Mouse (Mus musculus): ENCODE results near the gene BC049762.
A peak's percentile ranks its signal among the peaks of the same experiment; 100 is the strongest.

BC049762 gene

DNA sequence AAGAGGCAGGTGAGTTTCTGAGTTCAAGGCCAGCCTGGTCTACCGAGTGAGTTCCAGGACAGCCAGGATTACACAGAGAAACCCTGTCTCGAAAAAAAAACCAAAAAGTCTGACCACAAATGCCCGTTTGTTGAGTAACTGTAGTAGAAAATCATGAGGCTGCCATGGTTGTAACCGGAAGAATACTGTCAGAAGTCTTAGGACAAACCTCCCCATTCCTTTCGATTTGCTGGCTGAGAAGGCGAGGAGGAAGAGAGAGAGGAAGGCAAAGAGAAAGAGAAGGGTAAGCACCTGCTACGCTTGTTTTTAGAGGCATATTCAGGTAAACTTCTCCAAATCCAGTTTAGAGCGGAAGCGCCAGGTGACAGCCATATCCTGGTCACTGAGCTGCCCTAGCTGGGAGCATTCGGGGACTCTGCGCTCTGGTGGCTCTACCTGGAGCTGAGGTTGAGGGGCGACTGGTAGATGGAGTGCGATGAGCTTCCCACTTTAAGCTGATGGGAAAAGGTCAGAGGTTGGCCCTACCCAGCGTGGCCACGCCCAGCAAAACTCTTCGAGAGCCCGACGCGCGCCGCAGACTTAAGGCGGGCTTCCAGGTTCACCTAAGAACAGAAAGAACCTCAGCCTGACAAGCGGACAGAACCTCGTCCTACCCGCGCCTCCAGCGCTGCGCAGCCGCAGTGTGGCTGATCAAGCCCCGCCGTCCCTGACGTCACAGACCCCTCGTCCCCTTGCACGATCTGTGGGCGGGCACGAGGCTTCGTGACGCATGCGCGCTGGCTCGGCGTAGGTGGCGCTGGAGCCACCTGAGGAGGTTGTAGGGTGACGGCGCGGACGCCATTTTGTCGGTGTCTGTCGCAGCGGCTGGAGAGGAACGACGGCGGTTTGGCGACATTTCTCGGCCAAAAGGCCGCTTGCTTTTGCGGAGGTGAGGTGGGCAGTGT, at the start of gene BC049762:
TSS of gene BC049762 (minus strand) at position 705 of the 944 bp plus-strand sequence.
- DNase-seq = peak; percentile 99

GRCm38 (mm10) chr11:51311846-51312245, 49.0 kb upstream of the BC049762 start:
- DNase-seq = no peak

DNA sequence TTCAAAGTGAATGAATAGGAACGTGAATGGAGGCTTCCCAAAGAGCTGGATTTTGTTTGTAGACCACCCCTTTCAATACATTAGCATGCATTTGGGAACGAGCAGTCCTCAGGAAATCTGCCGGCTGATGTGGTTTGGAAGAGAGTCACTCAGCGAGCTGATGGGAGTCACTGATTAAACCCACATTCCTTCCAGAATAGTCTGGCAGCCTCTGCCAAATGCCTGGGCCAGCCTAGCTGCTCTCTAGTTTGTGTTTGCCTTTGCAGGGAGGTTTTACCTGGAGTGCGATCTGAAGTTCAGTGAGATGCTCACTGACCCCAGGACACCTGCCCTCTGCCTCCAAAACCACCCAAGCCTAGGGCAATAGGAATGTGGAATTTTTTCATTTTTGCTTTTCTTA, 45.5 kb upstream of the BC049762 start:
- no peak for DNase-seq

- no peak for DNase-seq
These were observed 41.2 kb upstream of the BC049762 start for GRCm38 (mm10) chr11:51303981-51304553.

GRCm38 (mm10) chr11:51302396-51302795, 39.5 kb upstream of the BC049762 start:
- DNase-seq = no peak

- DNase-seq = no peak
These were observed 35.8 kb upstream of the BC049762 start for GRCm38 (mm10) chr11:51298691-51299090.

DNA sequence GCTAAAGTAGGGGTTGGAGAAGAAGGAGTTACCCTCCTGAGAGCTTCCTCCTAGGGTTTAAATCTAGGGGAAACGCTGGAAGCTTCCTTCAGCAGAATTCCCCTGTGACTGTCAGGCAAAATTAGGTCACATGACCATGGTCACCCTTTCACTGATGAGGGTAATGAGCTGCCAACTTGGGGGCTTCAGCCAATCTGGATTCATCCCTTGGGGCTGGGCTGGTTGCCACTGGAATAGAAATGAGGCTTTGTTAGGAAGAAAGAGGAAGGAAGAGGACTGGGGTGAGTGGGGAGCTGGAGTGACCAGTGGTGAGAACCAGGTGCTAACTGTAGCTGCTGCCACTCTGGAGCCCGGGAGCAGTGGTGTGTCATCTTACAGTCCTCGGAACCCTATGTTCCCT, 32.9 kb upstream of the BC049762 start:
- no peak for DNase-seq

DNA sequence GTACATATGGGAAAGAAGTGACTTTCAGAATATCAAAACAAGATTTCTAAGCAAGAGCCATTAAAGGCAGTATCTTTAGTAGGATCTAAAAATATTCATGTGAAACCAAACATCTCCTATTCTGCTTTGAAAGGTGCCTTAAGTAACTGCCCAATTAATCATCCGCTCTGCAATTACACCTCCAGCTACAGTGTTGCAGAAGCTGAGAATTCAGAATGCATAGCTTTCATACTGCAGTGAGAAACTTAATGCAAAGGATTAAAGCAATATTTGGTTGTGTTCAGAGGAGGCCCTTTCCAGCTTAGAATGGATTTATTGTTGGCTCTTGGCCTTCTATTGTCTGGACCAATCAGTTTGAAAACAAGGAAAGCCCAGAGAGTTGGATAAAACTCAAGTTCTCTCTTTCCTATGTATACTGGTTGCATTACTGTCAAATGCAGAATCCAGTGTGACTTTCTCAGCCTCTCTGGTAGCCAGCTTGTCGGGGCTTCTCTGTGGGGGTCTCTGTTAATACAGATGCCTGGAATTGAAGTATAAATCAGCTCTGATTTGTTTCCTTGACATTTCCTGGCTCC, 31.2 kb upstream of the BC049762 start:
- no peak for DNase-seq

- DNase-seq = peak; percentile 5
These were observed 27.5 kb upstream of the BC049762 start for GRCm38 (mm10) chr11:51290066-51290955.

DNA sequence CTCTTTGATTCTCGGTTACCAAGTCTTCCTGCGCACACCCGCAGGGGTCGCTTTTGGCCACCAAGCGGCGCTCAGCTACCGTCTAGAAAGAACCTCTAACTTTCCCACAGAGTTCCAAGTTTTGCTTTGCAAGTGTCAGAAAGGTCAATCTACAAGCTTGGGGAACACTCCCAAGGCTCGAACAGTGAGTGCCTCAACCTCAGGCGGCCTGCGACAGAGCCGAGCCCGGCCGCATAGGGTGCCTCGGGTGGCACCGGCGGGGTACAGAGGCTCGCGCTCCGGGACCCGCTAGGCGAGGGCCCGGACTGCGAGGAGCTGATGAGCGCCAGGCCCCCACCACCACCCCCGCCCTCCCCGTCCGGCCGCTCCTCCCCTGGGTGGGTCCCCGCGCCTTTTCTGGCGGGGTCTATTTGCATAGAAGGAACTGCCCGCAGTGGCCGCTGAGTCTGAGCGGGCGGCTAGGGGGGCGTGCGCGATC, 26.8 kb upstream of the BC049762 start, which contains the start of gene Col23a1:
TSS of gene Col23a1 (plus strand) at position 357 of the 478 bp plus-strand sequence.
- DNase-seq = peak; percentile 4 to 5

- no peak for DNase-seq
These were observed 11.6 kb upstream of the BC049762 start for GRCm38 (mm10) chr11:51274418-51274817.

DNA sequence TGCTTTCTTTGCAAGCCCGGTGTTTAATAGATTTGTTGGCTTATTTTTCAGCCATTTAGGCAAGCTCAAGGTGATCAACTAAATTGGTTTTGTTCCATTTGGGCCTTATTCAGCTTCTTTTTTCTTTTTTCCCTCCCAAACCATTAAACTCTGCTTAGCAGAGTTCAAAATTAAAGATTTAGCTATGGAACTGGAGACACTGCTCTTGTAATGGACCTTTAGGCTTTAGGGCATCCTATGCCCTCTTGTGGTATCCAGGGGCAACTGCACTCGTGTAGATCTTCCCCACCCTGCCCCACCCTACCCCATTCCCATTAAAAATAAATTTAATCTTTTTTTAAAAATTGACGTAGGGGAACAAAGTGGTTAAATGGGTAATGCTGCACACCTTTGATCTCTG, 2.5 kb upstream of the BC049762 start:
- no peak for DNase-seq

DNA sequence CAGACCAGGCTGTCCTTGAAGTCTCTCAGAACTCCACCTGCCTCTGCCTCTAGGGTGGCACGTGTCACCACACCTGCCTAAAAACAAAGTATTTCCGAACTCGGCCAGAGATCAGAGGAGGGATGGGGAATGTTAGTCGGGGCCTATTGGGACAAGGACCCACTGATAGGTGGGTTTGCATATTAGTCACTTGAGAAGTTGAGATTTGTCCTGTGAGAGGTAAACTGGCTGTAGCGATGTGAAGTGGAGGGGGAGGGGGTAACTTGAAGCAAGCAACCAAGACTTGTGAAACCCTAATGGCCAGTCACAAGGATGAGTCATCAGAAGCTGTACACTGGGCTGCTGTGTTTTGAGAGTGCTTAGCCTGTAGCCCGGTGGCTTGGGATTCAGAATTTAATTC, 1.5 kb upstream of the BC049762 start:
- peak; percentile 6 to 26 for DNase-seq

- DNase-seq = no peak
These were observed 513 bp upstream of the BC049762 start for GRCm38 (mm10) chr11:51263286-51263831.

GRCm38 (mm10) chr11:51261680-51262219, 1.1 kb downstream of the BC049762 start, which contains the start of gene Clk4:
Clk4 (plus strand) TSS chr11:51261730.
- no peak for DNase-seq

GRCm38 (mm10) chr11:51257006-51257405, 5.8 kb downstream of the BC049762 start:
- no peak for DNase-seq

- no peak for DNase-seq
These were observed 19.9 kb downstream of the BC049762 start for GRCm38 (mm10) chr11:51242897-51243296.

- no peak for DNase-seq
These were observed 28.2 kb downstream of the BC049762 start for GRCm38 (mm10) chr11:51234626-51235025.

DNA sequence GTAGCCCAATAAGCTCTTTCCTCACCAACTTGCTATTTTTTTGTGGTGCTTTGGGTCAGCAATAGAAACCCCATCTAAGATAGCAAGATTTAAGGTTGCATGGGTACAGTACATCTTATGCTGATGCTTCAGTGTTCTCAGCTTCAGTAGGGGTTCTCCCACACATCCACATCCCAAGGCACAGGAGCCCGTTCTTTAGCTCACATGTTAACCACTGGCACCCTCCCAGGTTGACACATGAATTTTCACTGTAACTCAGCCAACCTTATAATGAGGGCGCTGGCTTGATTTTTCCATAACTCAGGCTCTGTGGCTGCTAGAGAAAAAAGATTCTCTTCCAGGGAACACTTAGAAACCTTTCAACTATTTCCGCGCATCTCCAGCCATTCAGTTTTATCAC, 35.7 kb downstream of the BC049762 start:
- no peak for DNase-seq

DNA sequence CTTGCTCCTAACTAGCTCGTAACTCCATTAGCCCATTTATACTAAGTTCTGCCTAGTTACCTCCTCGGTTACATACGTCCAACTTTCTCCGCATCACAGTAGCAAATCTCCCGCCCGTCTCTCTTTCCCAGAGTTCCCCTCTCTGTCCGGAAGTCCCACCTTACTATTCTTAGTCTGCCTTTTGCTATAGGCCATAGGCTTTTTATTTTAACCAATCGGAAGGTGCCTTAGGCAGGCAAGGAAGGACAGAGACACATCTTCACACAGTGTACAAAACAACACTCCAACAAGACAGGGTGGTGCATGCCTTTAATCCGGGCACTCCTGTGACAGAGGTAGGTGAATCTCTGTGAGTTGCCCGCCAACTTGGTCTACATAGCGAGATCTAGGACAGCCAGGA, 42.5 kb downstream of the BC049762 start, which contains the start of gene Gm12569:
TSS of gene Gm12569 (plus strand) at position 166 of the 400 bp plus-strand sequence.
- no peak for DNase-seq

GRCm38 (mm10) chr11:51219396-51219980, 43.4 kb downstream of the BC049762 start:
- no peak for DNase-seq

Data from thymus, adult 18-20 months (tissue).